Mouse (Mus musculus): ENCODE results near the gene Pth2. TPM values are rescaled to one million over a fixed set of nuclear protein-coding genes. Genes with fewer than 3 reads are reported as not detected.
A peak's percentile ranks its signal among the peaks of the same experiment; 100 is the strongest.

Gene Pth2
- total and polyA plus RNA-seq, 3 experiments: not detected

GRCm38 (mm10) chr7:45198961-45199360 lies 18.2 kb downstream of the Pth2 start:
- no peak overlapping the region for H3K27ac ChIP-seq (ENCODE audit: control insufficient read depth, low read depth, low read length)
- H3K79me2 ChIP-seq (ENCODE audit: control insufficient read depth, insufficient read depth, low read length, poor library complexity): no peaks in the 10 kb centered on the region
- H3K9me3 ChIP-seq (replicated peaks; ENCODE audit: insufficient read depth, low read length): no peaks in the 10 kb centered on the region
- H3K36me3 ChIP-seq (ENCODE audit: control insufficient read depth in 1 of 2, insufficient read depth in 2 of 2, low read length in 2 of 2): peaks cover 0 to 2% of the 10 kb centered on the region in 2 experiments; a peak in 1 of 4 replicates
- no peak for DNase-seq (ENCODE audit: low read depth, low spot score)
- TF ChIP-seq CHD2 (IDR thresholded peaks at IDR 0.05; ENCODE audit: low read length) (no peak), ZKSCAN1 (IDR thresholded peaks at IDR 0.05; ENCODE audit: low read depth, low read length) (no peak), ELF1 (IDR thresholded peaks at IDR 0.05; ENCODE audit: low read depth, low read length) (no peak), NRF1 (IDR thresholded peaks at IDR 0.05; ENCODE audit: insufficient read depth, low read depth, low read length, poor library complexity, severe bottlenecking) (no peak), MYB (IDR thresholded peaks at IDR 0.05; ENCODE audit: low read depth, low read length) (no peak)
- H3K4me3 ChIP-seq (ENCODE audit: control insufficient read depth in 1 of 2, insufficient read depth in 1 of 2, low read depth in 2 of 2, low read length in 2 of 2): no peak overlapping the region
- H3K4me1 ChIP-seq (ENCODE audit: control insufficient read depth in 1 of 2, insufficient read depth in 2 of 2, low read length in 2 of 2): peaks cover 3% of the 10 kb centered on the region in 2 experiments; a peak in 3 of 4 replicates
- H3K9ac ChIP-seq (ENCODE audit: control insufficient read depth, low read depth, low read length, poor library complexity, severe bottlenecking): no peak overlapping the region
- no peaks in the 10 kb centered on the region for H3K27me3 ChIP-seq (ENCODE audit: control insufficient read depth in 1 of 2, insufficient read depth in 2 of 2, low read length in 2 of 2)

GRCm38 (mm10) chr7:45202654-45203053 lies 21.9 kb downstream of the Pth2 start:
- no peak for DNase-seq (ENCODE audit: low read depth, low spot score)
- TF ChIP-seq GATA1 (IDR thresholded peaks at IDR 0.05; ENCODE audit: low read depth, low read length): no peak
- TF ChIP-seq CTCF (IDR thresholded peaks at IDR 0.05 in 2 of 3, conservative IDR thresholded peaks at IDR 0.05 in 1 of 3; ENCODE audit: control insufficient read depth in 1 of 3, insufficient read depth in 1 of 3, low read depth in 2 of 3, low read length in 3 of 3, poor library complexity in 1 of 3, severe bottlenecking in 1 of 3): no peak
- TF ChIP-seq CHD1 (IDR thresholded peaks at IDR 0.05; ENCODE audit: low read depth, low read length): no peak
- no peak for TF ChIP-seq POLR2AphosphoS2 (IDR thresholded peaks at IDR 0.05; ENCODE audit: low read length)
- no peak for TF ChIP-seq CHD2 (IDR thresholded peaks at IDR 0.05; ENCODE audit: low read length)
- no peak for TF ChIP-seq MYB (IDR thresholded peaks at IDR 0.05; ENCODE audit: low read depth, low read length)
- TF ChIP-seq RAD21 (IDR thresholded peaks at IDR 0.05; ENCODE audit: low read depth, low read length): no peak
- TF ChIP-seq MAX (IDR thresholded peaks at IDR 0.05; ENCODE audit: low read length): no peak
- H3K27ac ChIP-seq (ENCODE audit: control insufficient read depth, low read depth, low read length): no peak overlapping the region
- no peaks in the 10 kb centered on the region for H3K79me2 ChIP-seq (ENCODE audit: control insufficient read depth, insufficient read depth, low read length, poor library complexity)
- no peaks in the 10 kb centered on the region for H3K27me3 ChIP-seq (ENCODE audit: control insufficient read depth in 1 of 2, insufficient read depth in 2 of 2, low read length in 2 of 2)
- peaks cover 0 to 5% of the 10 kb centered on the region in 2 experiments; a peak in 1 of 4 replicates for H3K36me3 ChIP-seq (ENCODE audit: control insufficient read depth in 1 of 2, insufficient read depth in 2 of 2, low read length in 2 of 2)
- no peak overlapping the region for H3K4me3 ChIP-seq (ENCODE audit: control insufficient read depth in 1 of 2, insufficient read depth in 1 of 2, low read depth in 2 of 2, low read length in 2 of 2)
- H3K9me3 ChIP-seq (replicated peaks; ENCODE audit: insufficient read depth, low read length): no peaks in the 10 kb centered on the region
- H3K4me1 ChIP-seq (ENCODE audit: control insufficient read depth in 1 of 2, insufficient read depth in 2 of 2, low read length in 2 of 2): peaks cover 0 to 7% of the 10 kb centered on the region in 2 experiments; a peak in 1 of 4 replicates
- H3K9ac ChIP-seq (ENCODE audit: control insufficient read depth, low read depth, low read length, poor library complexity, severe bottlenecking): no peak overlapping the region

GRCm38 (mm10) chr7:45204380-45205143 lies 23.8 kb downstream of the Pth2 start, which contains the start of gene Ccdc155:
Gene Ccdc155, minus strand, starts transcription at chr7:45204892.
- DNase-seq (ENCODE audit: low read depth, low spot score): peak; percentile 99
- no peaks in the 10 kb centered on the region for H3K27me3 ChIP-seq (ENCODE audit: control insufficient read depth in 1 of 2, insufficient read depth in 2 of 2, low read length in 2 of 2)
- peak within 1 kb of the TSS; percentile 44 for H3K27ac ChIP-seq (ENCODE audit: control insufficient read depth, low read depth, low read length)
- peak within 1 kb of the TSS; percentile 56 for H3K9ac ChIP-seq (ENCODE audit: control insufficient read depth, low read depth, low read length, poor library complexity, severe bottlenecking)
- no peaks in the 10 kb centered on the region for H3K9me3 ChIP-seq (replicated peaks; ENCODE audit: insufficient read depth, low read length)
- H3K4me3 ChIP-seq (ENCODE audit: control insufficient read depth in 1 of 2, insufficient read depth in 1 of 2, low read depth in 2 of 2, low read length in 2 of 2): peak within 1 kb of the TSS; percentile 65 to 66
- peaks cover 0 to 7% of the 10 kb centered on the region in 2 experiments; a peak in 1 of 4 replicates for H3K4me1 ChIP-seq (ENCODE audit: control insufficient read depth in 1 of 2, insufficient read depth in 2 of 2, low read length in 2 of 2)
- H3K79me2 ChIP-seq (ENCODE audit: control insufficient read depth, insufficient read depth, low read length, poor library complexity): no peaks in the 10 kb centered on the region
- peaks cover 0 to 5% of the 10 kb centered on the region in 2 experiments; a peak in 1 of 4 replicates for H3K36me3 ChIP-seq (ENCODE audit: control insufficient read depth in 1 of 2, insufficient read depth in 2 of 2, low read length in 2 of 2)
- no peak for TF ChIP-seq CHD1 (IDR thresholded peaks at IDR 0.05; ENCODE audit: low read depth, low read length)
- TF ChIP-seq TAL1 (IDR thresholded peaks at IDR 0.05; ENCODE audit: low read length): no peak
- TF ChIP-seq MYB (IDR thresholded peaks at IDR 0.05; ENCODE audit: low read depth, low read length): 0 out of 2 replicates have a peak, but pooled peaks have one; percentile 13
- TF ChIP-seq MAX (IDR thresholded peaks at IDR 0.05; ENCODE audit: low read length): peak; percentile 96
- no peak for TF ChIP-seq UBTF (IDR thresholded peaks at IDR 0.05; ENCODE audit: borderline replicate concordance, insufficient read depth, low read depth, low read length)
- peak in 1 of 2 experiments; percentile 58; a peak in 1 of 4 replicates for TF ChIP-seq POLR2A (IDR thresholded peaks at IDR 0.05; ENCODE audit: control insufficient read depth in 1 of 2, insufficient read depth in 1 of 2, low read depth in 1 of 2, low read length in 2 of 2, poor library complexity in 1 of 2)
- no peak for TF ChIP-seq ETS1 (IDR thresholded peaks at IDR 0.05; ENCODE audit: low read depth, low read length)
- TF ChIP-seq NELFE (IDR thresholded peaks at IDR 0.05; ENCODE audit: low read depth, low read length): peak; percentile 63
- TF ChIP-seq MAZ (IDR thresholded peaks at IDR 0.05; ENCODE audit: low read depth, low read length): no peak; the same call in 1 of the 2 replicates
- no peak for TF ChIP-seq EP300 (IDR thresholded peaks at IDR 0.05; ENCODE audit: low read depth in 1 of 2, low read length in 2 of 2)
- no peak for TF ChIP-seq USF1 (IDR thresholded peaks at IDR 0.05; ENCODE audit: low read depth, low read length)
- no peak; the same call in 1 of the 2 replicates for TF ChIP-seq ZMIZ1 (IDR thresholded peaks at IDR 0.05; ENCODE audit: low read depth, low read length)
- TF ChIP-seq SMC3 (IDR thresholded peaks at IDR 0.05; ENCODE audit: low read depth, low read length): no peak
- TF ChIP-seq ZKSCAN1 (IDR thresholded peaks at IDR 0.05; ENCODE audit: low read depth, low read length): no peak
- peak; percentile 97; the same call in 1 of the 2 replicates for TF ChIP-seq NRF1 (IDR thresholded peaks at IDR 0.05; ENCODE audit: insufficient read depth, low read depth, low read length, poor library complexity, severe bottlenecking)
- TF ChIP-seq GATA1 (IDR thresholded peaks at IDR 0.05; ENCODE audit: low read depth, low read length): peak; percentile 49; the same call in 1 of the 2 replicates
- no peak for TF ChIP-seq RCOR1 (IDR thresholded peaks at IDR 0.05; ENCODE audit: low read depth, low read length)
- TF ChIP-seq MAFK (IDR thresholded peaks at IDR 0.05; ENCODE audit: borderline replicate concordance, low read depth, low read length): no peak

Measured in MEL (cell line).